Mouse (Mus musculus) lung, adult 2 months (tissue): ENCODE results near the gene Jazf1. TPM values are rescaled to one million over a fixed set of nuclear protein-coding genes. Genes with fewer than 3 reads are reported as not detected.

Experiments used
- DNase-seq: peaks from one replicate; pipeline ENCODE4 v3.0.0; 2022
- H3K4me1 ChIP-seq: fragments of 200-500 bp; 2 replicates; pipeline ENCODE4 v1.6.1; 2011; ENCODE audit warnings: low read length; ENCODE audit not compliant: control insufficient read depth, insufficient read depth
- H3K4me3 ChIP-seq: fragments of 200-500 bp; replicated peaks from 2 replicates; pipeline ENCODE3; 2011; ENCODE audit warnings: low read depth, mild to moderate bottlenecking, control low read depth, low read length; ENCODE audit errors: extremely low read depth
- CTCF ChIP-seq: fragments of 200-500 bp; IDR thresholded peaks from 2 replicates; pipeline ENCODE4 v1.5.1; 2011; ENCODE audit warnings: mild to moderate bottlenecking, low read length, control low read depth; ENCODE audit not compliant: insufficient read depth
- POLR2A ChIP-seq: fragments of 200-500 bp; IDR thresholded peaks from 2 replicates; pipeline ENCODE4 v1.6.1; 2011; ENCODE audit warnings: low read depth, mild to moderate bottlenecking, control low read depth, low read length, borderline replicate concordance; ENCODE audit errors: extremely low read depth
- WGBS: fragments of 180-500 bp; shearing (Covaris S2); methylation state at CpG from one replicate; pipeline ENCODE4 v1.1.7; 2018; 5-methylcytosine and 5-hydroxymethylcytosine counted together
- polyA plus RNA-seq: library from polyadenylated mRNA; depleted of rRNA; stranded (reverse); fragments of >200 nt; gene quantifications from 2 replicates; pipeline ENCODE4 v1.2.3, GENCODE M21; 2012

Jazf1 gene
- polyA plus RNA-seq, 1 experiment, result 1.3 TPM

- TF ChIP-seq POLR2A, result no peak
- TF ChIP-seq CTCF, result no peak
- Histone ChIP-seq H3K4me3 (no peak overlapping the region), H3K4me1 (no peaks in the 10 kb centered on the region; the same call in 1 of the 2 replicates)
- no peak for DNase-seq
- 65% methylated on average over 4 of the region's 4 CpGs for WGBS
Measured at GRCm38 (mm10) chr6:52962600-52963429, 105.6 kb downstream of the Jazf1 start.

DNA sequence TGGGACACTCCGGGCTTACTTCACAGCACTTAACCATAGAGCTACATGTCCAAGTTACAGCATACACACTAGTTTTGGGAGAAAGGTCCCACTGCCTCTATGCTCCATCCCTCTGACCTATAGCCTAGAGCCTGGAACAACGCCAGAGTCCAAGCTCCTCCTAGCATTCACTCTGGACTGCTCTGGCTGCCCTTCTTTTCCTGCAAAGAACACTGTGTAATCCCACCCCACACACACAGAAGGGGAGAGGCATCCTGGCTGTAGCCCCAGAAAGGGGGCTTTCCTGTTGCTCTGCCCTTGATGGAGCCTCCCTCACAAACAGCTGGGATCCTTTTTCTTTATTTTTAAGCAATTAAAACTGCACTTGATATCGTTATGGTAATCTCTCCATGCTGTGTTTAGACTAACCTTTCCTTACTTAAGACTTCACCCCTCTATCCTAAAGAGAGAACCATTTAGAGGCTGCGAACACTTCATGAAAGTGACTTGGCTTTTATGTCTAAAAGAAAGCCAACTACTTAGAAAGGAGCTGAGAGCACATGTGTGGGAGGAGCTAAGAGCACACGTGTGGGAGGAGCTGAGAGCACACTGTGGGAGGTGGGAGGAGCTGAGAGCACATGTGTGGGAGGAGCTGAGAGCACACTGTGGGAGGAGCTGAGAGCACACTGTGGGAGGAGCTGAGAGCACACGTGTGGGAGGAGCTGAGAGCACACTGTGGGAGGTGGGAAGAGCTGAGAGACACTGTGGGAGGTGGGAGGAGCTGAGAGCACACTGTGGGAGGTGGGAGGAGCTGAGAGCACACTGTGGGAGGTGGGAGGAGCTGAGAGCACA is 106.6 kb downstream of the Jazf1 start:
- WGBS, result 67% methylated on average over 6 of the region's 6 CpGs
- no peak overlapping the region for H3K4me3 ChIP-seq
- DNase-seq, result no peak
- TF ChIP-seq CTCF (no peak), POLR2A (no peak)
- H3K4me1 ChIP-seq, result no peaks in the 10 kb centered on the region; the same call in 1 of the 2 replicates

- Histone ChIP-seq H3K4me3 (no peak overlapping the region), H3K4me1 (0 out of 2 replicates have a peak, but pooled peaks cover 3% of the 10 kb centered on the region)
- TF ChIP-seq POLR2A (no peak), CTCF (peak; percentile 95)
- 11% methylated on average over 4 of the region's 4 CpGs for WGBS
- peak; percentile 63 for DNase-seq
Measured at GRCm38 (mm10) chr6:52957730-52958129, 110.7 kb downstream of the Jazf1 start.

DNA sequence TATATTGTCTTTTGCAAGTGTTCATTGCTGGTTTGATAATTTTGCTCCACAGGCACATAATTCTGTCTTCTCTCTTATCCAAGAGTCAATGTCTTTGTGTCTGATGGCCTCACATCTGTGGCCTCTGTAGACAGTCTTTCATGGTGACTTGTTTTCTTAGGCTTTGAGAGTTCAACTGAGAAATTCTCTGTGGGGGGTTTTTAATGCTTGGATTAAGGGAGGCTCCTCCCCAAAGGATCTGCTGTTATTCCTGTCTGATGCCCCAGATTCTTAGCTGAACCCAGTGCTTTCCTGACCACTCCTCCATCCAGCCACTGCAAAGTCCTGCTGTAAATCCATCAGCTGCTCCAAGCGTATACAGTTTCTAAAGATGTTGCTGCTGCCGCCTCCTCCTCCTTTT is 112.3 kb downstream of the Jazf1 start:
- TF ChIP-seq CTCF (no peak), POLR2A (no peak)
- no peak for DNase-seq
- H3K4me3 ChIP-seq, result no peak overlapping the region
- 0 out of 2 replicates have a peak, but pooled peaks cover 3% of the 10 kb centered on the region for H3K4me1 ChIP-seq
- WGBS, result 88% methylated on average over 2 of the region's 2 CpGs

DNA sequence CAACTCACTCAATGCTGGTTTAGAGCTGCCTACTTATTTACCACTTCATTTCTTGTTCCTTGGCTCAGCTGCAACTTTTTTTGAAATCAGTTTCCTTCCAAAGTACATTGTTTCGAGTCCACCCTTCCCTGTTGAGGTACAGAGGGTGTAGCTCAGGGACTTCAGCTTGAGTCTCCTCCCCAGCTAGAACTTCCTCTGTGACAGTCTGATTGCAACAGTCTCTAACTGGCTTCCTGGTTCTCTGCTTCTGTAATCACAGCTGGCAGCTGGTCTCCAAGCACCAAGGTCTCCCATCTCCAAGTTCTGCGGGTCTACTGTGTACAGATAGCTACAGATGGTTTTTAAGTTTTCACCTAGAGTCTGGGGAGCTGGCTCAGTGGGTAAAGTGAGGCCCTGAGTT is 113.1 kb downstream of the Jazf1 start:
- no peak for DNase-seq
- TF ChIP-seq POLR2A, result no peak
- TF ChIP-seq CTCF, result no peak
- 31% methylated on average over 2 of the region's 2 CpGs for WGBS

DNA sequence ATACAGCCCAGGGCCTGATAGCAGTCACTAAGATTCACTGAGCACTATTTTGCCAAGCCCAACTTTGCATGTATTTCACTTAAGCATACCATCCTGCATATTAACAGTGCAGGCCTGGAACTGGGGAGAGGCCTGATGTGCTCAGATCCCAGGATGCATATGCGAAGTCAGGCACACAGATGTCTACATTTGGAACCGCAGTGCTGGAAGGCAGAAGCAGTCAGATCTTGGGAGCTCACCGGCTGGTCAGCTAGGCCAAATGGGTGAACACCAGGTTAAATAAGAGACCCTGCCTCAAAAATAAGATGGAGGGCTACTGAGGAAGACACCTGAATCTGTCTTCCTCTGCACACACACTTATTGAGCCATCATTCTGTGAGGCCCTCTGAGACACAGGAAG is 113.6 kb downstream of the Jazf1 start:
- Histone ChIP-seq H3K4me1 (0 out of 2 replicates have a peak, but pooled peaks cover 3% of the 10 kb centered on the region), H3K4me3 (no peak overlapping the region)
- 96% methylated on average over 3 of the region's 3 CpGs for WGBS
- TF ChIP-seq POLR2A, result no peak
- TF ChIP-seq CTCF, result no peak
- no peak for DNase-seq

More for the DNA sequence above, 113.1 kb downstream of the Jazf1 start:
- Histone ChIP-seq H3K4me3 (no peak overlapping the region), H3K4me1 (0 out of 2 replicates have a peak, but pooled peaks cover 3% of the 10 kb centered on the region)

- no peak for TF ChIP-seq CTCF
- no peak for TF ChIP-seq POLR2A
- WGBS, result 49% methylated on average over 9 of the region's 9 CpGs
- Histone ChIP-seq H3K4me1 (0 out of 2 replicates have a peak, but pooled peaks cover 3% of the 10 kb centered on the region), H3K4me3 (no peak overlapping the region)
- DNase-seq, result no peak
Measured at GRCm38 (mm10) chr6:52954441-52954840, 114.0 kb downstream of the Jazf1 start.

DNA sequence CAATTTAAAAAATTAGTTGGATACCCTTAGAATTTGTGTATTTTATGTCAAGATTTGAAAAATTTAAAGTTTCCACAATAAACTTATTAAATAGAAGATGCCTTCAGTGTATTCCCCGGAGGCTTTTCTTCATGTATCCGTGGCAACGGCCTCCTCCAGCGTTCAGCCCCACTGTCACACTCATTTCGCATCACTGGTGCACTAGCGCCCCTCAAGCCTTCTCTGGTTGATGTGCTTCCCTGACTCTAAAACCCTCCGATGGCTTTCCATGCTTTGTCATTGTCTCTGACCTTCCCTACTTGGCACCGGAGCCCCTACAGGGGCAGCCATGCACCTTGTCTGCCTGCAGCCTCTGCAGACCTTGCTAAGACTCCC is 115.9 kb downstream of the Jazf1 start:
- TF ChIP-seq POLR2A, result no peak
- Histone ChIP-seq H3K4me3 (no peak overlapping the region), H3K4me1 (0 out of 2 replicates have a peak, but pooled peaks cover 3% of the 10 kb centered on the region)
- no peak for DNase-seq
- WGBS, result 82% methylated on average over 8 of the region's 8 CpGs

GRCm38 (mm10) chr6:52951871-52952525 is 116.4 kb downstream of the Jazf1 start:
- no peak overlapping the region for H3K4me3 ChIP-seq
- no peak for TF ChIP-seq POLR2A
- TF ChIP-seq CTCF, result no peak
- whole genome bisulfite sequencing, result 86% methylated on average over 7 of the region's 7 CpGs
- DNase-seq, result no peak
- H3K4me1 ChIP-seq, result 0 out of 2 replicates have a peak, but pooled peaks cover 3% of the 10 kb centered on the region
